Mouse (Mus musculus) small intestine, adult 2 months (tissue): Measurements from ENCODE around the gene Zswim8.

Source experiments
- CTCF ChIP-seq: fragments of 200-500 bp; IDR thresholded peaks from 2 replicates; pipeline ENCODE4 v1.5.1; 2012; ENCODE audit warnings: low read depth, mild to moderate bottlenecking, control low read depth, inconsistent platforms, low read length, moderate library complexity, mixed read lengths; ENCODE audit not compliant: insufficient replicate concordance, insufficient read length; ENCODE audit errors: extremely low read depth
- POLR2A ChIP-seq: fragments of 200-500 bp; IDR thresholded peaks from 2 replicates; pipeline ENCODE4 v1.6.1; 2012; ENCODE audit warnings: low read depth, mild to moderate bottlenecking, control low read depth, inconsistent platforms, low read length, moderate library complexity

GRCm38 (mm10) chr14:20659687-20660086 lies 47.7 kb upstream of the Zswim8 start:
- TF ChIP-seq CTCF, result no peak
- TF ChIP-seq POLR2A, result no peak
